Mouse (Mus musculus) midbrain, embryonic 12.5 days (tissue): ENCODE results near the gene Pold4. TPM values are rescaled to one million over a fixed set of nuclear protein-coding genes. Genes with fewer than 3 reads are reported as not detected.
"Not testable (repeated sequence)": the region's sequence is repeated elsewhere in the genome, so short reads cannot be mapped to it uniquely, and the experiment has no call there.

Experiments
- ATAC-seq: fragments of 200-750 bp; cut with Nextera tagmentation; 2 replicates; pipeline ENCODE4 v1.8.0; 2017; ENCODE audit warnings: low read depth, moderate TSS enrichment, moderate library complexity; ENCODE audit not compliant: low FRiP score
- H3K27ac ChIP-seq: fragments of 300-500 bp; sonication (generic); replicated peaks from 2 replicates; pipeline ENCODE4 v1.5.1; 2016; ENCODE audit warnings: mild to moderate bottlenecking
- H3K27me3 ChIP-seq: fragments of 300-500 bp; sonication (generic); 2 replicates; pipeline ENCODE4 v1.6.1; 2016; ENCODE audit warnings: mild to moderate bottlenecking
- H3K36me3 ChIP-seq: fragments of 300-500 bp; sonication (generic); 2 replicates; pipeline ENCODE4 v1.6.1; 2016
- H3K4me1 ChIP-seq: fragments of 300-500 bp; sonication (generic); 2 replicates; pipeline ENCODE4 v1.6.1; 2016
- H3K4me2 ChIP-seq: fragments of 300-500 bp; sonication (generic); replicated peaks from 2 replicates; pipeline ENCODE4 v1.6.1; 2016; ENCODE audit warnings: mild to moderate bottlenecking, moderate library complexity
- H3K4me3 ChIP-seq: fragments of 300-500 bp; sonication (generic); 2 replicates; pipeline ENCODE4 v1.5.1; 2016; ENCODE audit warnings: mild to moderate bottlenecking
- H3K9ac ChIP-seq: fragments of 300-500 bp; sonication (generic); replicated peaks from 2 replicates; pipeline ENCODE4 v1.6.1; 2016; ENCODE audit warnings: mild to moderate bottlenecking, moderate library complexity
- H3K9me3 ChIP-seq: fragments of 300-500 bp; sonication (generic); 2 replicates; pipeline ENCODE4 v1.6.1; 2016; ENCODE audit warnings: mild to moderate bottlenecking
- WGBS: fragments of 180-500 bp; shearing (Covaris S2); methylation state at CpG from one replicate; pipeline ENCODE4 v1.1.7; 2016; 5-methylcytosine and 5-hydroxymethylcytosine counted together
- polyA plus RNA-seq: library from polyadenylated mRNA; unstranded; fragments of >200 nt; fragmentation: Nextera tagmentation; extraction: Ambion mirVana; gene quantifications from 2 replicates; pipeline ENCODE4 v1.2.1, GENCODE M21; 2016

Gene Pold4
- polyA plus RNA-seq, 1 experiment from 2014 or later, result 15.2 TPM

GRCm38 (mm10) chr19:4240247-4240668, 8.6 kb downstream of the Pold4 start:
- WGBS, result 72% methylated on average over 8 of the region's 8 CpGs

DNA sequence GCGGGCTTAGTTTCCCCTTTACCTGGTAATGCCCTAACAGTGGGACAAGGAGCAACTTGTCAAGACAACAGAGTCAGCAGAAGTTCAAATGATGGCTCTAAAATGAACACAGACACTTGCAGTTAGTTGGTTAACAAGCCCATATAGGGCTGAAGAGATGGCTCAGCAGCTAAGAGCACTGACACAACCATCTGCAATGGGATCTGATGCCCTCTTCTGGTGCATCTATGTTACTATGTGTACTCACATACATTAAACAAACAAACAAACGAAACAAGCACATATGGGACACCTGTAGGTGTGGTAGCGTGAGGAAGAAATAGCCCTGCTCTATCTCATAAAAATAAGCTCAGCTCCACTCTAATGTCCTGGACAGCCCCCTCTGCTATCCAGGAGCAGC, 10.7 kb downstream of the Pold4 start:
- no peaks in the 10 kb centered on the region for H3K36me3 ChIP-seq
- no peak for ATAC-seq
- 71% methylated on average over 3 of the region's 3 CpGs for WGBS
- no peak overlapping the region for H3K4me3 ChIP-seq
- no peaks in the 10 kb centered on the region for H3K4me1 ChIP-seq
- peaks cover under 1% of the 10 kb centered on the region; the same call in 1 of the 2 replicates for H3K27me3 ChIP-seq
- H3K4me2 ChIP-seq, result no peak overlapping the region
- no peaks in the 10 kb centered on the region for H3K9me3 ChIP-seq
- no peak overlapping the region for H3K9ac ChIP-seq
- H3K27ac ChIP-seq, result no peak overlapping the region

More at GRCm38 (mm10) chr19:4240247-4240668, 8.6 kb downstream of the Pold4 start:
- H3K27me3 ChIP-seq, result peaks cover 4% of the 10 kb centered on the region; the same call in 1 of the 2 replicates
- ATAC-seq, result no peak
- H3K4me3 ChIP-seq, result no peak overlapping the region
- no peaks in the 10 kb centered on the region for H3K4me1 ChIP-seq
- H3K9ac ChIP-seq, result no peak overlapping the region
- no peak overlapping the region for H3K4me2 ChIP-seq
- H3K36me3 ChIP-seq, result no peaks in the 10 kb centered on the region
- H3K27ac ChIP-seq, result no peak overlapping the region
- no peaks in the 10 kb centered on the region for H3K9me3 ChIP-seq

- ATAC-seq, result no peak
- no peaks in the 10 kb centered on the region for H3K36me3 ChIP-seq
- H3K27me3 ChIP-seq, result 0 out of 2 replicates have a peak, but pooled peaks cover 4% of the 10 kb centered on the region
- no peak overlapping the region for H3K9ac ChIP-seq
- no peak overlapping the region for H3K27ac ChIP-seq
- no peak overlapping the region for H3K4me2 ChIP-seq
- no peaks in the 10 kb centered on the region for H3K9me3 ChIP-seq
- H3K4me1 ChIP-seq, result no peaks in the 10 kb centered on the region
- 81% methylated on average over 6 of the region's 6 CpGs for WGBS
- H3K4me3 ChIP-seq, result no peak overlapping the region
Measured at GRCm38 (mm10) chr19:4244775-4245174, 13.1 kb downstream of the Pold4 start.

DNA sequence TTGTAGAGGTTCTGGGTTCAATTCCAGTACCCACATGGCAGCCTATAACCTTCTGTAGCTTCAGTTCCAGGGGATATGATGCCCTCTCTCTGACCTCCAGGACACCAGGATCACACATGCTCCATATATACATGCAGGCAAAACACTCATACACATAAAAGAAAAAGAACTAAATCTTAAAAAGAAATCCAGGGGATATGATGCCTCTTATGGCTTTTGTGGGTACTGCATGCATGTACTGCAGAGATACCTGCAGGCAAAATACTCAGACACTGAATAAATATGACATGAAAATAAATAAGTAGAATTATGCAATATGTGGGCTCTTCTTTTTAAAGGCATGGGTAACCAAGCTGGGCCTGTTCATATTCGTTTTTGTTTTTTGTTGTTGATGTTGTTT, 15.3 kb downstream of the Pold4 start:
- no peak overlapping the region for H3K27ac ChIP-seq
- 61% methylated on average over 1 of the region's 1 CpGs for WGBS
- no peaks in the 10 kb centered on the region for H3K4me1 ChIP-seq
- H3K27me3 ChIP-seq, result 0 out of 2 replicates have a peak, but pooled peaks cover 4% of the 10 kb centered on the region
- H3K9me3 ChIP-seq, result no peaks in the 10 kb centered on the region
- no peak overlapping the region for H3K4me3 ChIP-seq
- no peak for ATAC-seq
- H3K36me3 ChIP-seq, result no peaks in the 10 kb centered on the region
- H3K4me2 ChIP-seq, result no peak overlapping the region
- no peak overlapping the region for H3K9ac ChIP-seq

DNA sequence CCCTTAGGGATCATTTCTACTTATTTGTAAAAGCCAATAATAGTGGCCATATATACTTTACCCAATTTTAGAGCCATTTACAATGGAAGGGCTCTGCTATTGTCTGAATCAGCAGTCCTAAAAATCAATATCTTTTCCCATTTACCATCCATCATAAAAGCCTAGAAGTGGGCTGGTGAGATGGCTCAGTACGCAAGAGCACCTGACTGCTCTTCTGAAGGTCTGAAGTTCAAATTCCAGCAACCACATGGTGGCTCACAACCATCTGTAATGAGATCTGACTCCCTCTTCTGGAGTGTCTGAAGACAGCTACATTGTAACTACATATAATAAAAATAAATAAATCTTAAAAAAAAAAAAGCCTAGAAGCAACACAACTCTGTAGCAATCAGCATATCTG, 17.0 kb downstream of the Pold4 start:
- 68% methylated on average over 1 of the region's 1 CpGs for WGBS
- H3K27me3 ChIP-seq, H3K4me2 ChIP-seq, H3K27ac ChIP-seq, H3K9ac ChIP-seq, H3K4me1 ChIP-seq, H3K4me3 ChIP-seq, ATAC-seq, H3K36me3 ChIP-seq, H3K9me3 ChIP-seq: not testable (repeated sequence)

GRCm38 (mm10) chr19:4254230-4254629, 22.5 kb downstream of the Pold4 start:
- Histone ChIP-seq H3K4me2 (no peak overlapping the region), H3K27me3 (peaks cover 5% of the 10 kb centered on the region; the same call in 1 of the 2 replicates), H3K36me3 (no peaks in the 10 kb centered on the region), H3K9me3 (no peaks in the 10 kb centered on the region), H3K27ac (no peak overlapping the region), H3K4me3 (no peak overlapping the region), H3K9ac (no peak overlapping the region), H3K4me1 (0 out of 2 replicates have a peak, but pooled peaks cover 5% of the 10 kb centered on the region)
- no peak for ATAC-seq
- WGBS, result 93% methylated on average over 7 of the region's 7 CpGs

DNA sequence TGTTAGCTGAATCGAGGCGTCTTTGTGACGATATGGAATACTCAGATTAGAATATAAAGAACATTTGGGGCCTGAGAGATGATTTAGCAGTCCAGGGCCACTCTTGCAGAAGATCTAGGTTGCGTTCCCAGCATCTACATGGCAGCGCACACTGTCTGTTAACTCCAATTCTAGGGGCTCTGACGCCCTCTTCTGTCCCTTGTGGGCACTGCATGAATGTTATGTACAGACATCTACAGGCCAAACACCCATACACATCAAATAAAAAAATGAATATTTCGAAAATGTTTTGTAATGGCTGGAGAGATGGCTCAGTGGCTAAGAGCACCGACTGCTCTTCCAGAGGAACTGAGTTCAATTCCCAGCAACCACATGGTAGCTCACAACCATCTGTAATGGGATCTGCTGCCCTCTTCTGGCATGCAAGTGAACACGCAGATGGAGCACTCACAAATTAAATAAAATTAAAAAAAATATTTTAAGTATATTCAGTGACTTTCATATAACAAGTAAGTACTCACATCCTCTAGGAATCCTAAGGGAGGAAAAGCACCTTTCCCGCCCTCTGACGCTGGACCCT, 24.0 kb downstream of the Pold4 start:
- ATAC-seq, result no peak
- WGBS, result 74% methylated on average over 11 of the region's 11 CpGs
- Histone ChIP-seq H3K4me3 (no peak overlapping the region), H3K4me1 (0 out of 2 replicates have a peak, but pooled peaks cover 5% of the 10 kb centered on the region), H3K27ac (no peak overlapping the region), H3K9ac (no peak overlapping the region), H3K36me3 (no peaks in the 10 kb centered on the region), H3K27me3 (peaks cover 5% of the 10 kb centered on the region; the same call in 1 of the 2 replicates), H3K4me2 (no peak overlapping the region), H3K9me3 (no peaks in the 10 kb centered on the region)

DNA sequence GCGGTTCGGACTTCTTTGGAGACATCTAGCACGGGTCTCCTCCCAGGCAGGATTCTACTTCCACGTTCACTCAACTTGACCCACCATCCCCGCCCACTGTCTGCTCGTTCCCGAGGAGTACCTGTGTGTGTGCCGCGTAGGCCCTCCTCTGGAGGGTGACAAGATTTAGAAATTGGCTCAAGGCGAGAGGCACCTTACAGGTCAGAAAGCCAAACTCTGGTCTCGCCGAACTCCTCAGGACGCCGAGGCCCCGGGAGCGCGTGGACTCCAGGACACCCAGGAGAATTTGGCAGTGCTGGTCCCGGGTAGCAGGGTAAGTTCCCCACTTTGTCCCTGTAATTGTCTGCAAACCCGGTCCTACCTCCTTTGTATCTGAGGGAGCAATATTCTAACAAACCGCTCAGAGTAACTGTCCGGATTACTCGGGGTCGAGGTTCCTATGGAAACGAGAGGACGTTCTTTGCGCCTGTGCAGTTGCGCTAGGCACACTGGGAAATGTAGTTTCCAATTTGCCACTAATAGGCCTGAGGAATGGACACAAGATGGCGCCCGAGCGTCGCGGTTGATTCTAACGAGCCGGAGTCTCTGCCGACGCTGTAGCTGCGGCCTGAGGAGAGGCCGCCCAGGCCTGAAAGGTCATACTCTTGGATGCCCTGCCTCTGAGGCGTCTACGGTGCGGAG, 25.7 kb downstream of the Pold4 start:
- Histone ChIP-seq H3K27ac (no peak overlapping the region), H3K4me2 (peak overlapping the region; percentile 92), H3K4me1 (0 out of 2 replicates have a peak, but pooled peaks cover 5% of the 10 kb centered on the region), H3K36me3 (no peaks in the 10 kb centered on the region), H3K9me3 (no peaks in the 10 kb centered on the region), H3K27me3 (peaks cover 5% of the 10 kb centered on the region; the same call in 1 of the 2 replicates), H3K9ac (peak overlapping the region; percentile 68), H3K4me3 (peak overlapping the region; percentile 63)
- under 1% methylated on average over 41 of the region's 41 CpGs for WGBS
- ATAC-seq, result peak; percentile 93

DNA sequence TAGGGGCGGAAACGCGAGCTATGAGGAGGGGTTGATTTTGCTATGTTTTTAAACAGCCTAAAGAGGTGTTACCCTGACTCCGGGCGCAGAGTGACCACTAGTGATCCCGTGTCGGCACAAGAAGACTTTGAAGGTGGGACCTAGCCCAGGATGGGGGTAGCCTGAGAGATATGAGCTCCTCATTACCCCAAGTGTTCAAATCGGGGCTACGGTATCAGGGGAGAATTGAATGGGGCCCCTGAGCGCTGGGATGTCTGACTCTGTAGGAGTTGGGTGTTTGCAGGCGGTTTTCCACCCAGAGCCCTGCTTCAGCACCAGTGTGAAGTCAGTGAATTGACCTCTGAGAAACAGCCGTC, 26.2 kb downstream of the Pold4 start:
- Histone ChIP-seq H3K4me2 (peak overlapping the region; percentile 92), H3K4me1 (0 out of 2 replicates have a peak, but pooled peaks cover 5% of the 10 kb centered on the region), H3K9me3 (no peaks in the 10 kb centered on the region), H3K4me3 (peak overlapping the region; percentile 63), H3K9ac (peak overlapping the region; percentile 53), H3K36me3 (no peaks in the 10 kb centered on the region), H3K27ac (no peak overlapping the region), H3K27me3 (peaks cover 5% of the 10 kb centered on the region; the same call in 1 of the 2 replicates)
- ATAC-seq, result peak; percentile 84; the same call in 1 of the 2 replicates
- whole genome bisulfite sequencing, result 21% methylated on average over 12 of the region's 12 CpGs

- WGBS, result 54% methylated on average over 8 of the region's 8 CpGs
- no peak overlapping the region for H3K4me3 ChIP-seq
- no peaks in the 10 kb centered on the region for H3K9me3 ChIP-seq
- no peak overlapping the region for H3K9ac ChIP-seq
- no peak overlapping the region for H3K4me2 ChIP-seq
- peaks cover 10% of the 10 kb centered on the region for H3K27me3 ChIP-seq
- H3K36me3 ChIP-seq, result no peaks in the 10 kb centered on the region
- no peak overlapping the region for H3K27ac ChIP-seq
- no peak for ATAC-seq
- H3K4me1 ChIP-seq, result 0 out of 2 replicates have a peak, but pooled peaks cover 5% of the 10 kb centered on the region
Measured at GRCm38 (mm10) chr19:4261038-4261698, 29.5 kb downstream of the Pold4 start.

- Histone ChIP-seq H3K27ac (no peak overlapping the region), H3K4me3 (no peak overlapping the region), H3K4me2 (no peak overlapping the region), H3K9ac (no peak overlapping the region), H3K4me1 (0 out of 2 replicates have a peak, but pooled peaks cover 3% of the 10 kb centered on the region), H3K9me3 (no peaks in the 10 kb centered on the region), H3K27me3 (peaks cover 15% of the 10 kb centered on the region), H3K36me3 (no peaks in the 10 kb centered on the region)
- no peak for ATAC-seq
- 87% methylated on average over 6 of the region's 6 CpGs for WGBS
Measured at GRCm38 (mm10) chr19:4262756-4263155, 31.1 kb downstream of the Pold4 start.

DNA sequence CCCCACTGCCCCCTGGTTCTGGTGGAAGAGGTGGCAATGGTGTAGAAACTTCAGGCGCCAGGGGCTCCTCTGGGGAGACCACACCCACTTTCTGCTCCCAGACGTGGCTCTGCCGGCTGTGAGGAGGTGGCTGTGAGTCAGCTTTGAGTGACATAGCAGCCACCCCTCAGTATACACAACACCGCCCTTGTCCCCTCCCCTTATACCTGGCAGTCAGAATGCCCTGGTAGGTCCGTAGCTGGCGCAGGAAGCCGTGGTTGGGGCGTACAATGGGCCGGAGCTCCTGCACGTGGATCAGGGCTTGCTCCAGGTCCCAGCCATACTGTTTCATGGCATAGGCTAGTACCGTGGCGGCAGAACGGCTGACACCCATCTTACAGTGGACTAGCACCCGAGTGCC, 32.0 kb downstream of the Pold4 start:
- Histone ChIP-seq H3K27me3 (peaks cover 24% of the 10 kb centered on the region), H3K36me3 (no peaks in the 10 kb centered on the region), H3K4me3 (no peak overlapping the region), H3K9me3 (no peaks in the 10 kb centered on the region), H3K27ac (no peak overlapping the region), H3K4me1 (peaks cover 4% of the 10 kb centered on the region), H3K4me2 (no peak overlapping the region), H3K9ac (no peak overlapping the region)
- ATAC-seq, result no peak
- 74% methylated on average over 14 of the region's 14 CpGs for WGBS
